Mouse (Mus musculus) spleen, adult 18-20 months (tissue): ENCODE measurements at regions not wholly inside any gene's neighbourhood (a gene's known extent, or its start where the extent isn't known, plus 50 kb on each side); places are given as distances from the start of the nearest gene placed in this dataset.

Source experiments
- DNase-seq, 2 experiments: peaks; one replicate each; pipeline ENCODE4 v3.0.0; 2022; ENCODE audit warnings: mixed read lengths in 2 of 2

GRCm38 (mm10) chr9:50257162-50257561 lies 87.6 kb downstream of the Rpl10-ps3 start:
- no peak for DNase-seq

GRCm38 (mm10) chr9:50244982-50245671 lies 99.6 kb downstream of the Rpl10-ps3 start:
- DNase-seq = no peak

GRCm38 (mm10) chr9:50240923-50241322 lies 103.8 kb downstream of the Rpl10-ps3 start:
- no peak for DNase-seq

- DNase-seq = no peak
Observed at GRCm38 (mm10) chr9:50235908-50236307, 108.9 kb downstream of the Rpl10-ps3 start.

- DNase-seq = no peak
Observed at GRCm38 (mm10) chr9:50234655-50235054, 110.1 kb downstream of the Rpl10-ps3 start.

GRCm38 (mm10) chr9:50232958-50233510 lies 111.7 kb downstream of the Rpl10-ps3 start:
- no peak for DNase-seq

GRCm38 (mm10) chr9:50210481-50210880 lies 134.3 kb downstream of the Rpl10-ps3 start:
- DNase-seq = no peak

GRCm38 (mm10) chr9:50199422-50200218 lies 145.1 kb downstream of the Rpl10-ps3 start:
- no peak for DNase-seq

- DNase-seq = no peak
Observed at GRCm38 (mm10) chr9:50192400-50193110, 152.2 kb downstream of the Rpl10-ps3 start.

GRCm38 (mm10) chr9:50191136-50191535 lies 153.6 kb downstream of the Rpl10-ps3 start:
- no peak for DNase-seq

GRCm38 (mm10) chr9:50188576-50189070 lies 156.1 kb downstream of the Rpl10-ps3 start:
- DNase-seq = no peak

GRCm38 (mm10) chr9:50181360-50181759 lies 163.4 kb downstream of the Rpl10-ps3 start:
- DNase-seq = no peak

- no peak for DNase-seq
Observed at GRCm38 (mm10) chr9:50176131-50176530, 168.6 kb downstream of the Rpl10-ps3 start.

GRCm38 (mm10) chr9:50171826-50172464 lies 172.8 kb downstream of the Rpl10-ps3 start:
- no peak for DNase-seq

GRCm38 (mm10) chr9:50171164-50171563 lies 173.6 kb downstream of the Rpl10-ps3 start:
- no peak for DNase-seq

- DNase-seq = no peak
Observed at GRCm38 (mm10) chr9:50170637-50171036, 174.1 kb downstream of the Rpl10-ps3 start.

- no peak for DNase-seq
Observed at GRCm38 (mm10) chr9:50154618-50155017, 190.2 kb downstream of the Rpl10-ps3 start.

GRCm38 (mm10) chr9:50150091-50150490 lies 194.7 kb downstream of the Rpl10-ps3 start:
- DNase-seq = no peak

- no peak for DNase-seq
Observed at GRCm38 (mm10) chr9:50142756-50143155, 202.0 kb downstream of the Rpl10-ps3 start.

- DNase-seq = no peak
Observed at GRCm38 (mm10) chr9:50142091-50142490, 202.7 kb downstream of the Rpl10-ps3 start.

GRCm38 (mm10) chr9:50141176-50141575 lies 203.6 kb downstream of the Rpl10-ps3 start:
- no peak for DNase-seq

- DNase-seq = no peak
Observed at GRCm38 (mm10) chr9:50138341-50138978, 206.3 kb downstream of the Rpl10-ps3 start.
